Mouse (Mus musculus) NIH3T3 (cell line): ENCODE results near the gene Itsn1.

Experiments
- DNase-seq: peaks from one replicate; pipeline ENCODE4 v3.0.0-alpha.2; 2012; ENCODE audit warnings: low read depth

Itsn1 gene

GRCm38 (mm10) chr16:91946261-91946660 is 217.2 kb downstream of the Itsn1 start:
- no peak for DNase-seq

- DNase-seq, result no peak
Observed at GRCm38 (mm10) chr16:91947093-91947492, 218.0 kb downstream of the Itsn1 start.

- DNase-seq, result no peak
Observed at GRCm38 (mm10) chr16:91953967-91954366, 224.9 kb downstream of the Itsn1 start.

GRCm38 (mm10) chr16:91954766-91955165 is 225.7 kb downstream of the Itsn1 start:
- no peak for DNase-seq

GRCm38 (mm10) chr16:91962204-91962893 is 233.3 kb downstream of the Itsn1 start:
- peak; percentile 93 for DNase-seq

- no peak for DNase-seq
Observed at GRCm38 (mm10) chr16:91962894-91963555, 233.9 kb downstream of the Itsn1 start.

GRCm38 (mm10) chr16:91963556-91963900 is 234.4 kb downstream of the Itsn1 start:
- DNase-seq, result no peak

- no peak for DNase-seq
Observed at GRCm38 (mm10) chr16:91964308-91965178, 235.5 kb downstream of the Itsn1 start.

- no peak for DNase-seq
Observed at GRCm38 (mm10) chr16:91968725-91969124, 239.6 kb downstream of the Itsn1 start.

- peak; percentile 71 for DNase-seq
Observed at GRCm38 (mm10) chr16:91969516-91970031, 240.5 kb downstream of the Itsn1 start.
